Mouse (Mus musculus): ENCODE data around the gene Tom1l2.

DNA sequence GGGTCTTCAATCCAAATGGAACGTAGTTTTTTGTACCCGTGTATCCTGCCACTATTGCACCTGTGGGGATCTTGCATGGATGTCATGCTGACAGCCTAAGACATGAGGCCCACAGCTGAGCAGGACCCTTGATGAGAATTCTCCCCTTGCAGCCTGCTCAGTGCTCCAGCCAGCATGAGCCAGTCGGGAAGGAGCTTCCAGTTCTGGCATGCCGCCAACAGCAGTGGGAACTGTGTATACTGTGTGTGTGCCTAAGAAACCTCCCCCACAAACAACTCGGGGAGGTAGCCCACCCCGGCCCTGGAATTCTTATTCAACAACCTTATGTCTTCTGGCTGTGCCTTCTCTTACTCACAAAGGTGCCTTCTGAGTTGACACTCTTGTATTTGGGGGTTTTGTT lies 43.8 kb upstream of the Tom1l2 start:
- TF ChIP-seq POLR2A (IDR thresholded peaks at IDR 0.05; ENCODE audit: borderline replicate concordance, low read depth, low read length) (no peak), CTCF (IDR thresholded peaks at IDR 0.05; ENCODE audit: low read depth, low read length) (no peak)

All from bone marrow macrophage, adult 2 months (primary cell).